Mouse (Mus musculus): ENCODE results near the gene Echs1.
"Not testable (repeated sequence)": the region's sequence is repeated elsewhere in the genome, so short reads cannot be mapped to it uniquely, and the experiment has no call there.

The Echs1 gene

DNA sequence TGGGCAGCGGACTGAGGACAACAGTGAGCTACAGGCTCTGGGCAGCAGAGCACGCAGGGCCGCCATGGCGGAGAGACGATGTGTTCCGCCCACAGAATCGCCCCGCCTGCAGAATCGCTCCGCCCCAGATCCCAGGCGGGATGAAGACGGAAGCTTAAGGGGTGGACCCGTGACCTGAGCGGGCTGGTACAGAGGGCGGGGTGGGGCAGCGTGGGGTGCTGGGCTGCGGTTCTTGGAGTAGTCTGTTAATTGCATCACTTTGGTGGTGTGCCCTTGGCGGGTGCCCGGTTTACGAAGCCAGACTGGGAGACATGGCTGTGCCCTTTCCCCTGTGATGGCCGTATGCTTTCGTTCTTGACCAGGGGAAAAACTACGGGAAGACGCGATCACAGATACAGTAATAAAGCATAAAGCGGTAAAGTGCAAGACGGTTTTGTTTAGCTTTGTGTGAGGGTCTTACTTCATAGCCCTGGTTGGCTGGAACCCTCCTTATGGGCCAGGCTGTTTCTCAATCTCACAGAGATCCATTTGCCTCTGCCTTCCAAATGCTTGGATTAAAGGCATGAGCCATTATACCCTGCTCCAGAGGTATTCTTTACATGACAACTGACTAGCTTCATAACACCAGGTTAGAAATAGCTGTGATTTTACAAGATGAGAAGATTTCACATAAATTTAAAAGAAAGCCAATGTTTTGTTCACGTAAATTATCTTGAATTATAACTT lies at the start of gene Echs1:
TSS of gene Echs1 (minus strand) at position 148 of the 726 bp plus-strand sequence.
- peak; percentile 91 for DNase-seq (ENCODE audit: low spot score)

DNA sequence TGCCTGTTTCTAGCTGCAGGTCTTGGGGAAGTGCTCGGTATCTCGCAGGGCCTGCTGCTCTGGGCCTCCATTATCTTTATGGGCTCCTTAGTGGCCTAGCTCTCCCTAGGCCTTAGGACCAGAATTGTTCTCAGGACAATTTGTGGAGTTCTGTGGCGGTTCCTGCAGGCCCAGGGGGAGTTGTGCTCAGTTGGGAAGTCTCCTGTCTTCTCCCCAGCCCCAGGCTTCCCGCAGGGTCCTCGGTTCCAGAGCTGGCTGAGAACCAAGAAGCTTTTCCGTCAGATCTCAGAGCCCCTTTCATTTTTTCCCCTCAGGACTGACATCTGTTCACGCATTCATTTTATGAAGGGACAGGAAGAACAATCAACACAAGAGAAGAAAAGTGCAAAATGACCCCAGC lies 48.4 kb upstream of the Echs1 start, which contains the start of gene Olfr522:
TSS of gene Olfr522 (minus strand) at position 101 of the 400 bp plus-strand sequence.
- no peak for DNase-seq (ENCODE audit: low spot score)

DNA sequence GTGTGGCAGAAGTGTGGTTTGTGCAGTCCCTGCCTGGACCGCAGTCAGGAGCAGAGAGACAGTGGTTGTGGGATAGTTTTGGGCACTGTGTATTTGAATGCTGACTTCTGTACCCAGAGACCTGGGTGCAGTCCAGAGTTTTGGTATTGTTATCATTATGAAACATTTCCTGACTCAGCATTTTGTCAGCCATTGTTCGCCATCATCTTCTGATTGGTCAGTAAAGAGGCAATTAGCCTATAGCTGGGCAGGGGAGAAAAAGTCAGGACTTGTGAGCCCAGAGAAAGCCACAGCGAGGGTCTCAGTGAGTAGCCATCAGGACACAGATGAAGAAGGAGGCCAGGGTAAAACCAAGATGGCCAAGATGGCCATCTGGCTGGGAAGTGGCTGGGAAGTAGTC lies 44.1 kb upstream of the Echs1 start:
- DNase-seq (ENCODE audit: low spot score) = no peak

DNA sequence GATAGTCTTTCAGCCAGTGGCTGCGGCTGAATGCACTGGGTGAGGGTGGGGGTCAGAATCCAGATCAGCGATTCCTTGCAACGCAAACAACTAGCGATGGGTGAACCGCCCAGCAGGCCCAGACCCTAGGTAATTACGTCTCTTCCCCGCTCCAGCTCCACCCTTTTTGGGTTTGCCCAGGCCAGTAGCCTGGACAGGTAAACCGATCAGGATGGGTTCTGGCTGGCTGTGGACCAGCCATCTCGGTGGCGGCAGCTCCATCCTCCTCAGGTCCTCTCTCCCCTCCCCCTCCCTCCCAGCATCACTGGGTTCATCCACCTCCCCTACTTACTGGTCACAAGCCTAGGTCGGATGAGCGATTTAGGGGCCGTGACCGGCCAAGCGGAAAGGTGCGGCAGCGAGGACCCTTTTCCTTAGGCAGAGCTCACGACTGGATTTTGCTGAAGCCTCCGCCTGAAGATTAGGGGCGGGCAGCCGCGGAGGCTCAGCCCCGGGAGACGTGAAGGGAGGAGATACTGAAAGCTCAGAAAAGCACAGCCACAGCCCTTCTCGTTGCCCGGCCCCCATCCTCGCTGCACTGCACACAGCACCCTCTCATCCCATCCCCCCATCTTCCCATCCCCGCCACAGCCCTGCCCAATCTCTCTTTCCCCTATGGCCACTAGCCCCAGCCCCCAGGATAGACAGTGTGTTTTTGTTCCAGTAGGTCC lies 38.1 kb upstream of the Echs1 start, which contains the start of gene Sprn:
TSS of gene Sprn (minus strand) at position 660 of the 710 bp plus-strand sequence.
- DNase-seq (ENCODE audit: low spot score) = peak; percentile 80

DNA sequence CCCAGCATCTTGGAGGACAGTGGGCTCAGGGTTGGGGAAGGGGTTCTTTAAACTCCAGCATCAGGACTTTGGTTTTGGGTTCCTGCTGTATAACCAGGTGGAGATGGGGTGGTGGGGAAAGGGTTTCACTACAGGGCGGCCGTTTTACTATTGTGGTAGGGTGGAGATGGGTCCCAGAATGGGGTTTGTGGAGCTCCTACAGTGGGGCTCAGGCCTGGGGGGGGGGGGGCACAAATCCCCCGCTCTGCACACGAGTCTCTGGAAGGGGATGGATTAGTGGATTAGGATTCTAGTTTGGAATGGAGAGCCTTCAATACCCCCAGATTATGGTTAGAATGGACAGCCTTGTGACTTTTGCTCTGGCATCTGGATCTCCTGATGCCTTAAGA lies 37.5 kb upstream of the Echs1 start:
- DNase-seq (ENCODE audit: low spot score) = no peak

DNA sequence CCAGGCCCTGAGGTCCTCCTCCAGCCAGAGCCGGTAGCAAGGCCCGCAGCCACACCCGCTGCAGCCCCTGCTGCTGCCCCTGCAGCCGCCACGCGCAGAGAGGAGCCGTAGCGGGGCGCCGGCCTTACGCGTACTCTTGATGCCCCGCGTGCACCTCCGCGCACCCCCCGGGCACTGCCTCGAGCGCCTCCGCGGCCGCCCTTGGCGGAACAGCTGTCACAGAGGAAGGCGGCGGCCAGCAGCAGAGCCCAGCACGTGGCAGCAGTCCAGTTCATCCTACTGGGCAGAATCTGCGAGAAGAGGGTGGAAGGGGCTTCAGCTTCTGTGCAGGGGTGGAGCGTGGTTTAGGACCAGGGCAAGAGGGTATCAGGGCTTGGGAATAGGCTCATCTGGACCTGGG lies 37.1 kb upstream of the Echs1 start:
- peak; percentile 58 for DNase-seq (ENCODE audit: low spot score)

DNA sequence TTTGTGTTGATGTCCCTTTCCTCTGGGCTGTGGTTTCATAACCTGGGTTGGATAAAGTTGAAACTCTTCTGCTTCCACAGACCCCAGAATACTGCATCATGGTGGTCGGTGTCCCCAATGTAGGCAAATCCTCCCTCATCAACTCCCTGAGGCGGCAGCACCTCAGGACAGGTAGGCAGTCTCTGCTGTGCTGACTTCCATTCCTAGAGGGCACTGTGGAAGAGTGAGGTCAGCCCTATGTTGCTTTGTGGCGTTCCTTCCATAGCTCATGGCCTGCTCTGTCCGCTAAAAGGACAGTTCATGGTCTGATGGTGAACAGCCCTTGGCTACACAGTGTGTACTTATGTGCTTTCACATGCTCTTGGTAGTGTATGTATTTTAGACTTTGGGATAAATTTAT lies 28.3 kb upstream of the Echs1 start:
- no peak for DNase-seq (ENCODE audit: low spot score)

DNA sequence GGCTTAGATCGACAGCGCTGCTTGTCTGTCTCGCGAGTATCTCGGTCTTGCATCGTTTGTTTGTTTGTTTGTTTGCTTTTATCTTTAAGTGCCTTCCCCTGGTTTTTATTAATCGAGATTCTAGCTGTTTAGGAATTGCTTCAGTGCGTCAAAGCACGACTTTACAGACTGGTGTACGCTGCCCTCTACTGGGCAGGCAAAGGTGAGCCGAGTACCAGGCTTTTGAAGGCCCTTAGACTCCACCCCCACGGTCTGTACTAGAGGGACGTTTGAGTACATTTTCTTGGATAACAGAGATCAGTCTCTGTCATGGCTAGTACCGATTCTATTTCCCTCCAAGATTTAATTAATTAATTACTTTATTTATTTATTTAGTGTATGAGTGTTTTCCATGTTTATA lies 25.1 kb upstream of the Echs1 start:
- DNase-seq (ENCODE audit: low spot score) = peak; percentile 72

DNA sequence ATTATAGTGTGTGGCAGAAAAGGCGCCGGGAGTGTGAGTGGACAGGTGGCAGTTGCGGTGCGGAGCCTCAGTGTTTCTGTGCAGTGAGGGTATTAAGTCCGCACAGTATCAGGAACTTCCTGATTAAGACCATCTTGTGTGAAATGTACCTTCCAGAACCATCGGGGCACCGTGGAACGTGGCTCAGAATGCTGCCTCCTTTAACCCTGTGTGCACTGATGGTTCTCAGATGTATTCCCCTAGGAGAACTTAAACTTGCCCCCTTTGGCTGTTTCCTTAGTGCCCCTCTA lies 21.7 kb upstream of the Echs1 start:
- no peak for DNase-seq (ENCODE audit: low spot score)

DNA sequence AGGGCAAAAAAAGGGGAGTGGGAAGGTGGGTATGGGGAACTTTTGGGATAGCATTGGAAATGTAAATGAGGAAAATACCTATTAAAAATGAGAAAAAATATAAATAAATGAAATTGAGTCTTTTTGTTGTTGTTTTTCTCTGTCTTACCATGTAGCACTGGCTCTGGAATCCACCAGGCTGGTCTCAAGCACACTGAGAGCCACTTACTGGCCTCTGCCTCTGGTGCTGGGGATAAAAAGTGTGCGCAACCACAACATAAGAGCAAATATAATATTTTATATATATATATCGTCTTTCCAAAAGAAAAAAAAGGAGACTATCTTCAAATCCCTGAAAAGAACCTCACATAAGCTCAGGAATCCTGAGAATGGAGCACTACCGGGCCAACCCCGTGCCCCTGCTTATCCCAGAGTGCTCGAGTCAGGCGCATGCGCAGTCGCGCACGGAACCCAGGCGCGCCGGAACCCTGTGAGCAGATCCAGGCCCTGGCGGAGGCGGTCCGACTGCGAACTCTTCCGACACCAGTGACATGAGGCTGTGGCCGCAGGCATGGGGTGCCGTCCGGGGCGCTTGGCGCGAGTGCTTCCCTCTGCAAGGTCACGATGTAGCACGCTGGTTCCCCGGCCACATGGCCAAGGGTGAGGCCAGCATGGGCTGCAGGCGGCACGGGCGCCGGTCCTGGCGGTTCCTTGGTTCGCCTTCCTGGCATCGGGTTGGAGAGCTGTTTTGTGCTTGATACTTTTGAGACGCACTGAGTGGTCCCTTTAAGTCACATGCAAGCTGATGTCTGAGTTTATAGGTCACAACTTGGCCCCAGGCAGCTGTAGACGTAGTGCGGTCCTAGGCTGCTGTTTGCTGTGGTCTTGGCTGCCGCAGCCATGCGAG lies 21.1 kb upstream of the Echs1 start, which contains the start of gene Mtg1:
TSS of gene Mtg1 (plus strand) at position 430 of the 886 bp plus-strand sequence.
- peak; percentile 98 for DNase-seq (ENCODE audit: low spot score)

DNA sequence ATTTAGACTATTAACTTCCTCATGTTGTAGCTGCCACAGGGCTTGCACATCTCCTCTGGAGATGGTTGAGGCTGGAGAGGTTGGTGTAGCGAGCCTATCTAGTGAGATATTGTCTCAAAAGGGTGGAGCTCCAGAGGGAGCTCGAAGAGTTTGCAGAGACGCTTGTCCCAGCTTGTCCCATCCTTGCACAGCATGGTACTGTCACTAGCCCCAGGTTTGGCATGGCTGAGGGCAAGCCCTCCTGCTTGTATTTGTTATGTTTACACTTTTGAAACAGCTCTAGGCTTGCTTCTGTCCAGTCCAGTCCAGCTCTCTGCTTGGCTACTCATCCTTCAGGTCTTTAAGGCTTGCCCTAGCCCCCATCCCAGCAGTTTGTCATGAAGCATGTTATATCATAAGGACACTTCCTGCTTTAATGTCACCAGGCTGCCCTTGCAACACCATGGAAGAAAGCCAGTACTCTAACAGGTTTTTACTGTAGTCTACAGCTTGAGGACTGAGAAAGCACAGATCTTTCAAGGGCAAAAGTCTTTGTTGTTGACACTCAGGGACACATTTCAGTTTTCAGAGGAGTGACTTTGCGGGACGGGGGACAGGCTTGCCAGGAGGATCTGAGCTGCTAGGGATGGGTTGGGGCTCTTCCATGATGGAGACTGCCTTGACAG lies 19.0 kb upstream of the Echs1 start:
- no peak for DNase-seq (ENCODE audit: low spot score)

DNA sequence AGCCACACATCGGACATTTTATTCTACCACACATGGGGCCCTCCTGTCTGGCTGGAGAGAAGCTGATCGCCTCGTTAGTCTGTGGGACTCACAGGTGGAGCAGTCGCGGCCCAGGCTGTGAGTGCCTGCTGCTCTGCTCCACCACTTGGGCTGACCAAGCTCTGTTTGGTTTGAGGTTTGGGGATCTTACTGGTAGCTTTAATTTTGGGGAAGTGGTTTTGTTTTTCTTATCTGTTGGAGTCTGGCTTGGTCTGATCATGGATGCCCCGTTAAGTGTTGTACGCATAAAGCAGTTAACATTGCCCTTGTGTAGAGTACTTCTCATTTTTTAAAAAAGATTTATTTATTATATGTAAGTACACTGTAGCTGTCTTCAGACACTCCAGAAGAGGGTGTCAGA lies 17.8 kb upstream of the Echs1 start:
- DNase-seq (ENCODE audit: low spot score) = not testable (repeated sequence)

DNA sequence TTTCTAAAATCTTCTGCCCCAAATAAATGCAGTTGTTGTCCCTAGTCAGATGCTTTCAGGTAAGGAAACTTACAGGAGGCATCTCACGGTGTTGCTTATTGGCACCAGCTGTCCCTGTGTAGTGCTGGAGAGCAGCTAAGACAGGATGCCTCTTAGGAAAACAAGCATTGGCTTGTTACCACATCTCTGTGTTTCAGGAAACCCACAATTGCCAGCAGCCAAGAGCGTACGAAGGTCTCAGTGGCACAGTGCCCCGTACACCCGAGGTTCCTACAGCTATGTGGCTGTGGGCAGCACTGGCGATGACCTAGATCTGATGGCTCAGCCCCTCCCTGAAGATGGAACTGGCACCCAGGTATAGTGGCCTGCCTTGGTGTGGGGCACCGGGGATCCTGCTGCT lies 15.9 kb upstream of the Echs1 start:
- DNase-seq (ENCODE audit: low spot score) = not testable (repeated sequence)

DNA sequence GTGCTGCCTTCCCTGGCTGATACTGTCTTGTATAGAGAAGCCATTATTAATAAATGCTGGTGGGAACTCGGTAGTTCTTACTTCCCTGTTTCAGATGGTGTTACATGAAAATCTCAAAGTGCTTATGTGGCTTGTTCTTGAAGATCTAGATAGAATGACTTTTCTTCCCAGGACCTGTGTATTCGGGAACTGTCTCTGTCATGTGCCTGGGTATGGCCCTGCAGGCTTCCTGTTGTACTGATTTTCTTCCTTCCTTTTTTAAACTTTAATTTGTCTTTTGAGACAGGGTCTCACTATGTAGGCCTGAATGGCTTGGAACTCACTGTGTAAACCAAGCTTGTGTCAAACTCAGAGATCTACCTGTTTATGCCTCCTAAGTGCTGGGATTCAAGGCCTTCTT lies 11.6 kb upstream of the Echs1 start:
- DNase-seq (ENCODE audit: low spot score) = no peak

DNA sequence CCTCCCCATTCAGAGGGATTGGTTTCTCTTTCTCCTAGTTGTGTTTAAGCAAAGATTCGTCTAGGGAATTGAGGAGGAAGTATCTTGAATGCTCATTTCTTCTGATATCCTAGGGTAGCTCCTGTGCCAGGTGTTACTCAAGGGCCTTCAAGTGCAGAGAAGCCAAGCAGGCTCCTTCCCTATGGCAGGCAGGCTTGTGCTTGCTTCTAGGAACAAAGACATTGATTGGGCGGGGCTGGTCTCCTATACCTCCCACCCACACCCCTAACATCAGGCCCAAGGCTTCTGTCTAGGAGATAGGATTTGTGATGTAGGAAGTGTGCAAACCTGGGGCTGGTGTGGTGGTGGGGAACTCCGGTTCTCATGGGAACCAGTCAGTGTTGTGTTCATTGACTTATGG lies 10.7 kb upstream of the Echs1 start:
- DNase-seq (ENCODE audit: low spot score) = no peak

DNA sequence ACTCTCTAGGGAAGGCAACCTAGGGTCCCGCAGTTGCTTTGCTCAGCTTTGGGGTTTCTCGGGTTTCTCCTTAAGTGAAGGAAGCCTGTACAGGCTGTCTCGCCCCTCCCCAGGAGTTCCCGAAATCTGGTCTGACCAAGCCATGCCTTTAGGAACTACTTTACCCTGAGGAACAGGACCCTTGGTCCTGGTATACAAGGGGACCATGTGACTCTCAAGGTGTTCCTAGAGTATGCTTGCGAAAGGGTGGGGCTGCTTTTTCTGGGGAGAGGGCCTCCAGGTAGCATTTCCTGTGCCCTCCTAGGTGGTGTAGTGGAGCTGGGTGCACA lies 9.7 kb upstream of the Echs1 start:
- no peak for DNase-seq (ENCODE audit: low spot score)

DNA sequence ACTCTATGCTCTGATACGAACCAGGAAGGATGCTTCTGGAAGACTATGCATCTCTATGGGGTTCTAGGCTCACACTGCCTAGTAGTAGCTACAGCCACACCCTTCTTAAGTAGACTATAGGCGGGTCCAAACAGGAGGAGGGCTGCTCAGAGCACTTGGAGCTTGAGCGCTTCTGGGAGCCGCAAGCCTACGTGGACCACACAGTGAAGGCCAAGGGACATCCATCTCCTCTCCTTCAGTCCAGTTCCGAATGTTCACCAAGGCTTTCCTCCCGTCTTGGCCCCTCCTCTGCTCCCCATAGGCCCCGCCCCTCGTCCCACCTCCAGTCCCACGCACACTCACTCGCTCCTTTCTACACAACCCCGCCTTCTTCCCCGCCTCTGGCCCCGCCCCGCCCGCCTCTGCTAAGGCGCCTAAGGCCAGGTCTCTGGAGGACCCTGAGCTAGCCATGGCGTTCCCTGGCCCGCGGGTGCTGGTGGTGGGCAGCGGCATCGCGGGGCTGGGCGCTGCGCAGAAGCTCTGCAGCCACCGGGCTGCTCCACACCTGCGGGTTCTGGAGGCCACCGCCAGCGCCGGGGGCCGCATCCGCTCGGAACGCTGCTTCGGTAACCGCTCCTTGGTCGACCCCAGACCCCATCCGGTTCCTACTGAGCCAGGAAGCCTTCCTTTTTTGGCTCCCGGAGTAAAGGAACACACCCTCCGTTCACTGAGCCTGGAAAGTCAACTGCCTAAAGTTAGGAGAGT lies 9.2 kb upstream of the Echs1 start:
- DNase-seq (ENCODE audit: low spot score) = peak; percentile 88

DNA sequence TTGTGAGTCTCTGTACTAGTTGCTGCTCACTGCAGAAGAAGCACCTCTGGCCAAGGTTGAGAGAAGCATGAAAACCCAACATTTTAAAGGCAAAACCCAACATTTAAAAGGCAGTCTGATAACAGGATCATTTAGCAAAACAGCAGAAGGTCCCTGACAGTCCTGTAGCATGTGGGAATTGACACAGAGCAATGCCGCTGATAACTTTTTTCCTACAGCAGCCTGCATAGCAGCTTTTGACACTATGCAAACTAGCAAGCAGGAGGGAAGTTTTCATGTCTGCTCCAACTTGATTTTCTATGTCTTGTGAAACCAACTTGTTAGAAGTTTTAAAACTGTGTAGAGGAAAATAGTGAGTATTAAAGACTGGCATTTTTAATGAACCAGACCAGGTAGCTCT lies 8.1 kb upstream of the Echs1 start:
- no peak for DNase-seq (ENCODE audit: low spot score)

DNA sequence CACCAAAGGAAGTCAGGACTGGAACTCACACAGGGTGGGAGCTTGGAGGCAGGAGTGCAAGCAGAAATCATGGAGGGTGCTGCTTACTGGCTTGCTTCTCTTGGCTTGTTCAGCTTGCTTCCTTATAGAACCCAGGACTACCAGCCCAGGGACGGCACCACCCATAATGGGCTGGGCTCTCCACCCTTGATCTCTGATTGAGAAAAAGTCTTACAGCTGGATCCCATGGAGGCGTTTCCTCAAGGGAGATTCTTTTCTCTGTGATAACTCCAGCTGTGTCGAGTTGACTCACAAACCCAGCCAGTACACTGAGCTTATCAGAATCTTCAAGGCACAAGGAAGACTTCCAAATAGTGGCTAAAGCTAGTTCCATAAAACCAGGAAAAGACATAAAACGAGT lies 6.5 kb upstream of the Echs1 start:
- no peak for DNase-seq (ENCODE audit: low spot score)

DNA sequence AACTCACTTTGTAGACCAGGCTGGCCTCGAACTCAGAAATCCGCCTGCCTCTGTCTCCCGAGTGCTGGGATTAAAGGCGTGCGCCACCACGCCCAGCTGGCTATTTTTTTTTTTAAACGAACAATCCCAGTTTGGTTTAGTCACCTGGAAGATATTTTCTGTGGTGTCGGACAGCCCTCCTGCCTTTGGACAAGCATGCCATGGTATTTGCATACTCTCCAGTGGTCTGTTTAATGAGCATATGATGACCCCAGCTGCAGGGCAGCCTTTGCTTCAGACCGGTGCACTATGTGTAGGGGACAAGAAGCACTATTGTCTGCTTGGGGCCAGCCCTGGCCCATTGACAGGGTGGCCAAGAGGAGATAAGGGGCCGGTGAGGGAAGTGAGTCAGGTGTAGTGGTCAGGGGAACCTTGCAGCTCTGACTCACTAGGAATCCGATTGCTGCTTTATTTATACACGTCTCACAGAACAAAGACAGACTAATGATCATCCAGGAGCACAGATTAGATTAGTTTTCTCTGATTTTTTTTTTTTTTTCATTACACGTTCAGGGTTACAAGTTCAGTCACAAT lies 5.1 kb upstream of the Echs1 start:
- no peak for DNase-seq (ENCODE audit: low spot score)

DNA sequence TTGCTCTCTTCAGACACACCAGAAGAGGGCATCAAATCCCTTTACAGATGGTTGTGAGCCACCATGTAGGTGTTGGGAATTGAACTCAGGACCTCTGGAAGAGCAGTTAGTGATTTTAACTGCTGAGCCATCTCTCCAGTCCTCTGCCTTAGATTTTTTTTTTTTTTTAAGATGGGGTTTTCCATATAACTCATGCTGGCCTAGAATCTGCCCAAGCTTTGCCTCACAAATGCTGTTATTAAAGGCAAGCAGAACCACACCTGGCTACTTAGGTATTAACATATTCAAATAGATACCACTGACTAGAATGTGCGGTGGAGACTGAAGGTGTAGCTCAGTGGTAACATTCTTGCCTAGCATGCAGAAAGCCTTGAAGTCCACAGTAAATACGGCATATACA lies 4.2 kb upstream of the Echs1 start:
- no peak for DNase-seq (ENCODE audit: low spot score)

Data from layer of hippocampus, adult 11-12 months (tissue).